Mouse (Mus musculus): ENCODE results near the gene Chrd. TPM values are rescaled to one million over a fixed set of nuclear protein-coding genes. Genes with fewer than 3 reads are reported as not detected.

Chrd gene
- polyA plus RNA-seq, 1 experiment from 2014 or later: 4.5 TPM

- H3K27me3 ChIP-seq (ENCODE audit: control insufficient read depth, insufficient read depth, low read length): no peaks in the 10 kb centered on the region
- H3K4me2 ChIP-seq (replicated peaks; ENCODE audit: low read depth, low read length): no peak overlapping the region
- ATAC-seq (ENCODE audit: insufficient number of reproducible peaks, insufficient read depth, low FRiP score, low read depth): no peak
- peaks cover 10% of the 10 kb centered on the region; the same call in 1 of the 2 replicates for H3K36me3 ChIP-seq (ENCODE audit: control insufficient read depth, insufficient read depth, low read length)
- H3K9me3 ChIP-seq (ENCODE audit: control insufficient read depth, low read depth, low read length): no peaks in the 10 kb centered on the region
- H3K4me3 ChIP-seq (ENCODE audit: low read depth, low read length): no peak overlapping the region
- no peak overlapping the region for H3K27ac ChIP-seq (ENCODE audit: low read length)
- peaks cover 19% of the 10 kb centered on the region for H3K4me1 ChIP-seq (ENCODE audit: control insufficient read depth, insufficient read depth, low read length)
- H3K9ac ChIP-seq (replicated peaks; ENCODE audit: low read depth, low read length): no peak overlapping the region
- WGBS: 57% methylated on average over 5 of the region's 5 CpGs
Observed at GRCm38 (mm10) chr16:20700036-20700435, 32.9 kb upstream of the Chrd start.

- WGBS: 56% methylated on average over 7 of the region's 7 CpGs
- no peak for ATAC-seq (ENCODE audit: insufficient number of reproducible peaks, insufficient read depth, low FRiP score, low read depth)
- Histone ChIP-seq H3K4me2 (replicated peaks; ENCODE audit: low read depth, low read length) (no peak overlapping the region), H3K9me3 (ENCODE audit: control insufficient read depth, low read depth, low read length) (no peaks in the 10 kb centered on the region), H3K27me3 (ENCODE audit: control insufficient read depth, insufficient read depth, low read length) (no peaks in the 10 kb centered on the region), H3K4me1 (ENCODE audit: control insufficient read depth, insufficient read depth, low read length) (peaks cover 16% of the 10 kb centered on the region), H3K36me3 (ENCODE audit: control insufficient read depth, insufficient read depth, low read length) (peaks cover 12% of the 10 kb centered on the region; the same call in 1 of the 2 replicates), H3K4me3 (ENCODE audit: low read depth, low read length) (no peak overlapping the region), H3K9ac (replicated peaks; ENCODE audit: low read depth, low read length) (no peak overlapping the region), H3K27ac (ENCODE audit: low read length) (peak overlapping the region; percentile 63; the same call in 1 of the 2 replicates)
Observed at GRCm38 (mm10) chr16:20701316-20701715, 31.6 kb upstream of the Chrd start.

- ATAC-seq (ENCODE audit: insufficient number of reproducible peaks, insufficient read depth, low FRiP score, low read depth): peak; percentile 29; the same call in 1 of the 2 replicates
- H3K9me3 ChIP-seq (ENCODE audit: control insufficient read depth, low read depth, low read length): no peaks in the 10 kb centered on the region
- no peak overlapping the region for H3K9ac ChIP-seq (replicated peaks; ENCODE audit: low read depth, low read length)
- H3K4me1 ChIP-seq (ENCODE audit: control insufficient read depth, insufficient read depth, low read length): peaks cover 16% of the 10 kb centered on the region
- no peak overlapping the region for H3K4me3 ChIP-seq (ENCODE audit: low read depth, low read length)
- WGBS: 32% methylated on average over 12 of the region's 12 CpGs
- peaks cover 12% of the 10 kb centered on the region; the same call in 1 of the 2 replicates for H3K36me3 ChIP-seq (ENCODE audit: control insufficient read depth, insufficient read depth, low read length)
- H3K27ac ChIP-seq (ENCODE audit: low read length): peak overlapping the region; percentile 63; the same call in 1 of the 2 replicates
- no peak overlapping the region for H3K4me2 ChIP-seq (replicated peaks; ENCODE audit: low read depth, low read length)
- no peaks in the 10 kb centered on the region for H3K27me3 ChIP-seq (ENCODE audit: control insufficient read depth, insufficient read depth, low read length)
Observed at GRCm38 (mm10) chr16:20701729-20702521, 31.0 kb upstream of the Chrd start.

DNA sequence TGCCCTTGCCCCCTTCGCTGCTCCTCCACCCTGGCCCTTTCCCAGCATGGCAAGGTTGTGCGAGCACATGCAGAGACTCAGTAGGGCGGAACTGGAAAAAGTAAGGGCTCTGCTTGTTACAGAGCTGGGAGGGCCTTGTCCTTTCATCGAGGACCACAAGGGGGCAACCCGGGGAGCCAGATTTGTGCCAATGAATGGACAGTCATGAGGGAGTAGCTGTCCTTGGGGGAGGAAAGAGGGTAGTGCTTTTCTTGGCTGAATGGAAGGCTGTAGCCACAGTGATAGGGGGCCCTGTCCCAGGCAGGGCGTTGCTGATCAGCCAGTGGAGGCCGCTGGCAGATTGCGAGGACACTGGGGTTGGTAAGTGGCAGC is 30.4 kb upstream of the Chrd start:
- Histone ChIP-seq H3K27me3 (ENCODE audit: control insufficient read depth, insufficient read depth, low read length) (no peaks in the 10 kb centered on the region), H3K4me3 (ENCODE audit: low read depth, low read length) (no peak overlapping the region), H3K4me2 (replicated peaks; ENCODE audit: low read depth, low read length) (no peak overlapping the region), H3K27ac (ENCODE audit: low read length) (peak overlapping the region; percentile 63; the same call in 1 of the 2 replicates), H3K4me1 (ENCODE audit: control insufficient read depth, insufficient read depth, low read length) (peaks cover 16% of the 10 kb centered on the region), H3K36me3 (ENCODE audit: control insufficient read depth, insufficient read depth, low read length) (peaks cover 12% of the 10 kb centered on the region; the same call in 1 of the 2 replicates), H3K9me3 (ENCODE audit: control insufficient read depth, low read depth, low read length) (no peaks in the 10 kb centered on the region), H3K9ac (replicated peaks; ENCODE audit: low read depth, low read length) (no peak overlapping the region)
- WGBS: 12% methylated on average over 8 of the region's 8 CpGs
- peak; percentile 75; the same call in 1 of the 2 replicates for ATAC-seq (ENCODE audit: insufficient number of reproducible peaks, insufficient read depth, low FRiP score, low read depth)

- no peaks in the 10 kb centered on the region for H3K27me3 ChIP-seq (ENCODE audit: control insufficient read depth, insufficient read depth, low read length)
- no peak for ATAC-seq (ENCODE audit: insufficient number of reproducible peaks, insufficient read depth, low FRiP score, low read depth)
- peaks cover 12% of the 10 kb centered on the region; the same call in 1 of the 2 replicates for H3K36me3 ChIP-seq (ENCODE audit: control insufficient read depth, insufficient read depth, low read length)
- no peak overlapping the region for H3K9ac ChIP-seq (replicated peaks; ENCODE audit: low read depth, low read length)
- H3K27ac ChIP-seq (ENCODE audit: low read length): no peak overlapping the region
- no peaks in the 10 kb centered on the region for H3K9me3 ChIP-seq (ENCODE audit: control insufficient read depth, low read depth, low read length)
- WGBS: 92% methylated on average over 10 of the region's 10 CpGs
- H3K4me2 ChIP-seq (replicated peaks; ENCODE audit: low read depth, low read length): no peak overlapping the region
- H3K4me1 ChIP-seq (ENCODE audit: control insufficient read depth, insufficient read depth, low read length): peaks cover 16% of the 10 kb centered on the region
- no peak overlapping the region for H3K4me3 ChIP-seq (ENCODE audit: low read depth, low read length)
Observed at GRCm38 (mm10) chr16:20703071-20703470, 29.9 kb upstream of the Chrd start.

GRCm38 (mm10) chr16:20703699-20704400 is 29.1 kb upstream of the Chrd start:
- Histone ChIP-seq H3K4me1 (ENCODE audit: control insufficient read depth, insufficient read depth, low read length) (peaks cover 16% of the 10 kb centered on the region), H3K27me3 (ENCODE audit: control insufficient read depth, insufficient read depth, low read length) (no peaks in the 10 kb centered on the region), H3K9me3 (ENCODE audit: control insufficient read depth, low read depth, low read length) (no peaks in the 10 kb centered on the region), H3K36me3 (ENCODE audit: control insufficient read depth, insufficient read depth, low read length) (peaks cover 12% of the 10 kb centered on the region; the same call in 1 of the 2 replicates), H3K4me2 (replicated peaks; ENCODE audit: low read depth, low read length) (no peak overlapping the region), H3K9ac (replicated peaks; ENCODE audit: low read depth, low read length) (no peak overlapping the region), H3K4me3 (ENCODE audit: low read depth, low read length) (no peak overlapping the region), H3K27ac (ENCODE audit: low read length) (no peak overlapping the region)
- no peak for ATAC-seq (ENCODE audit: insufficient number of reproducible peaks, insufficient read depth, low FRiP score, low read depth)
- 88% methylated on average over 6 of the region's 6 CpGs for WGBS

- no peaks in the 10 kb centered on the region for H3K9me3 ChIP-seq (ENCODE audit: control insufficient read depth, low read depth, low read length)
- no peak overlapping the region for H3K27ac ChIP-seq (ENCODE audit: low read length)
- 89% methylated on average over 3 of the region's 3 CpGs for WGBS
- H3K4me2 ChIP-seq (replicated peaks; ENCODE audit: low read depth, low read length): no peak overlapping the region
- H3K9ac ChIP-seq (replicated peaks; ENCODE audit: low read depth, low read length): no peak overlapping the region
- H3K36me3 ChIP-seq (ENCODE audit: control insufficient read depth, insufficient read depth, low read length): peaks cover 12% of the 10 kb centered on the region; the same call in 1 of the 2 replicates
- no peak overlapping the region for H3K4me3 ChIP-seq (ENCODE audit: low read depth, low read length)
- H3K27me3 ChIP-seq (ENCODE audit: control insufficient read depth, insufficient read depth, low read length): no peaks in the 10 kb centered on the region
- no peak for ATAC-seq (ENCODE audit: insufficient number of reproducible peaks, insufficient read depth, low FRiP score, low read depth)
- peaks cover 16% of the 10 kb centered on the region for H3K4me1 ChIP-seq (ENCODE audit: control insufficient read depth, insufficient read depth, low read length)
Observed at GRCm38 (mm10) chr16:20705786-20706185, 27.1 kb upstream of the Chrd start.

DNA sequence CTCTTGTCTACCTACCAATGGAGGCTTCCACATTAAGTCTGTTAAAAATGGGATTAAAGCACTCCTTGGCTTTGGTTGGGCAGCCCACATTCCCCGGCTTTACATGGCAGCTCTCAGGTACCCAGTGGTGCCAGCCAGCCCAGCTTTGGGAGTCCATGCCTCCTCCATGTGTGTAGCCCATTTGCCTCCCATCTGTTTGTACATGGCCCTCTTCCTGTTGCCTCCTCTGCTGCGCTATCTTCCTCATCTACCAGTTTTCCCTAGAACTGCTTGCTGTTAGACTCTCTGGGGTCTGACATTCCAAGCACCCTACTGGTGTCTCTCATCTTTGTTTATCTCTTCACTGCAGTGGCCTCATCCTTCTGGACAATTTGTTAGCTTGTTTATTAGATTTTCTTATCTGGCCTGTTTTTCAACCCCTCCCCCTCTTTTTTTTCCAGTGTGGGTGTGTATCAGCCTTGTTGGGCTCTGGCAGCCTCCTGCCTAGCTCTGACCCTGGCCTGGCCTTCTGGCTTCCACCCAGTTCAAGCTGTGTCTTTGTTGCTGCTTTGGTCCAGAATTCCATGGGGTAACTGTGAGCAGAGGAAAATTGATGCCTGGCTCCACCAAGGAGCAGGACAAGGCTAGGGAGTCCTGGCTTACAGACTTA is 26.4 kb upstream of the Chrd start:
- ATAC-seq (ENCODE audit: insufficient number of reproducible peaks, insufficient read depth, low FRiP score, low read depth): no peak
- Histone ChIP-seq H3K9me3 (ENCODE audit: control insufficient read depth, low read depth, low read length) (no peaks in the 10 kb centered on the region), H3K36me3 (ENCODE audit: control insufficient read depth, insufficient read depth, low read length) (peaks cover 12% of the 10 kb centered on the region; the same call in 1 of the 2 replicates), H3K27me3 (ENCODE audit: control insufficient read depth, insufficient read depth, low read length) (no peaks in the 10 kb centered on the region), H3K4me3 (ENCODE audit: low read depth, low read length) (no peak overlapping the region), H3K4me1 (ENCODE audit: control insufficient read depth, insufficient read depth, low read length) (peaks cover 12% of the 10 kb centered on the region), H3K27ac (ENCODE audit: low read length) (no peak overlapping the region), H3K9ac (replicated peaks; ENCODE audit: low read depth, low read length) (no peak overlapping the region), H3K4me2 (replicated peaks; ENCODE audit: low read depth, low read length) (no peak overlapping the region)
- WGBS: 85% methylated on average over 2 of the region's 2 CpGs
